Mouse (Mus musculus) frontal cortex, postnatal 14 days (tissue): ENCODE results near the gene Tgfbr3.
A peak's percentile ranks its signal among the peaks of the same experiment; 100 is the strongest.

Experiments
- DNase-seq, 2 experiments: peaks; one replicate each; pipeline ENCODE4 v3.0.0; 2022; ENCODE audit warnings: low spot score in 2 of 2

Tgfbr3 gene

GRCm38 (mm10) chr5:107173483-107173882 is 115.9 kb downstream of the Tgfbr3 start:
- DNase-seq = no peak

GRCm38 (mm10) chr5:107171861-107172260 is 117.6 kb downstream of the Tgfbr3 start:
- DNase-seq = no peak

GRCm38 (mm10) chr5:107169796-107170195 is 119.6 kb downstream of the Tgfbr3 start:
- DNase-seq = no peak

- peak; percentile 46 to 52 for DNase-seq
Observed at GRCm38 (mm10) chr5:107167872-107168300, 121.5 kb downstream of the Tgfbr3 start.

- DNase-seq = no peak
Observed at GRCm38 (mm10) chr5:107167373-107167772, 122.1 kb downstream of the Tgfbr3 start.

- no peak for DNase-seq
Observed at GRCm38 (mm10) chr5:107166659-107167370, 122.6 kb downstream of the Tgfbr3 start.

GRCm38 (mm10) chr5:107165734-107166133 is 123.7 kb downstream of the Tgfbr3 start:
- DNase-seq = no peak

GRCm38 (mm10) chr5:107165271-107165670 is 124.2 kb downstream of the Tgfbr3 start:
- no peak for DNase-seq

GRCm38 (mm10) chr5:107164856-107165255 is 124.6 kb downstream of the Tgfbr3 start:
- DNase-seq = no peak

GRCm38 (mm10) chr5:107164146-107164545 is 125.3 kb downstream of the Tgfbr3 start:
- DNase-seq = no peak

- no peak for DNase-seq
Observed at GRCm38 (mm10) chr5:107163336-107163735, 126.1 kb downstream of the Tgfbr3 start.

- DNase-seq = no peak
Observed at GRCm38 (mm10) chr5:107162812-107163211, 126.6 kb downstream of the Tgfbr3 start.

GRCm38 (mm10) chr5:107162319-107162718 is 127.1 kb downstream of the Tgfbr3 start:
- DNase-seq = no peak

- DNase-seq = no peak
Observed at GRCm38 (mm10) chr5:107159914-107160890, 129.2 kb downstream of the Tgfbr3 start.

- DNase-seq = no peak
Observed at GRCm38 (mm10) chr5:107158531-107159178, 130.8 kb downstream of the Tgfbr3 start.

- no peak for DNase-seq
Observed at GRCm38 (mm10) chr5:107157384-107157783, 132.0 kb downstream of the Tgfbr3 start.

GRCm38 (mm10) chr5:107156096-107156495 is 133.3 kb downstream of the Tgfbr3 start:
- no peak for DNase-seq

GRCm38 (mm10) chr5:107152989-107153388 is 136.4 kb downstream of the Tgfbr3 start:
- no peak for DNase-seq

- no peak for DNase-seq
Observed at GRCm38 (mm10) chr5:107151320-107151719, 138.1 kb downstream of the Tgfbr3 start.

- DNase-seq = no peak
Observed at GRCm38 (mm10) chr5:107150555-107151312, 138.7 kb downstream of the Tgfbr3 start.
